Mouse (Mus musculus) brain, embryonic 14.5 days (tissue): ENCODE data around the gene Slc25a5.

ENCODE experiments used
- CTCF ChIP-seq: fragments of 200-500 bp; IDR thresholded peaks from 2 replicates; pipeline ENCODE4 v1.5.1; 2012; ENCODE audit warnings: inconsistent platforms, mild to moderate bottlenecking, moderate library complexity, borderline replicate concordance; ENCODE audit not compliant: insufficient read depth, insufficient read length; ENCODE audit errors: extremely low read depth
- POLR2A ChIP-seq: fragments of 200-500 bp; IDR thresholded peaks from 2 replicates; pipeline ENCODE4 v1.6.1; 2012; ENCODE audit warnings: mild to moderate bottlenecking, inconsistent platforms, borderline replicate concordance; ENCODE audit not compliant: poor library complexity, insufficient read depth, insufficient read length, severe bottlenecking; ENCODE audit errors: extremely low read depth

- TF ChIP-seq POLR2A (no peak), CTCF (no peak)
These were observed 10.2 kb downstream of the Slc25a5 start for GRCm38 (mm10) chrX:36805466-36806235.
